23 mouse cellular contexts compared by ENCODE assay signal in the genomic region with DNA sequence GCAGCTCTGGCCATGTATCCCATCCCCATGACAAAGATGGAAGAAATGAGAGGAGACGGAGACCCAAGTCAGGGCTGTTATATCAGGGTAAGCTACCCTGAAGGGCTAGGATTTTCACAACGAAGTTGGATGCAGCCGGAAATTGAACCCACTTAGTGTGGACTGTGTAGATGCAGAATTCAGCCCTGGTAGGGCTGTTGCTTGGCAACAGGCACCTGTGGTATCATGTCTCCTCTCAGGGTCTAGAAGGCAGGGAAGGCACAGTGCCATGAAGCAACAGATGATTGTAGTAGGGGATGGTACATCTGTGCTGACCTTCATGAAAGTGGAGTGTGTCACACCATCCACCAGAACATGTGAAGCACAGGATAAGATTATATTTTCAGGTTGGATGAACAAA.
"Had no signal": no experiment of that assay in that cellular context is flagged by ENCODE, and none has a peak within 500 bp of the region (broad histone marks: within the 10 kb centered on the region; RNA-seq: fewer than 3 reads in every experiment).

No protein-coding gene starts in this region.

- H3K9ac ChIP-seq: heart, embryonic 12.5 days; hindbrain, embryonic 13.5 days; hindbrain, embryonic 15.5 days; kidney, embryonic 15.5 days; limb, embryonic 13.5 days; limb, embryonic 15.5 days; liver, embryonic 12.5 days; liver, embryonic 14.5 days had no signal

- H3K27ac ChIP-seq: heart, embryonic 10.5 days; hindbrain, embryonic 13.5 days; hindbrain, embryonic 15.5 days; kidney, embryonic 15.5 days; kidney, postnatal 0 days; limb, embryonic 13.5 days; limb, embryonic 15.5 days; liver, embryonic 12.5 days; liver, embryonic 14.5 days had no signal

- H3K4me1 ChIP-seq: heart, embryonic 10.5 days; hindbrain, embryonic 13.5 days; hindbrain, embryonic 15.5 days; kidney, embryonic 15.5 days; limb, embryonic 13.5 days; limb, embryonic 15.5 days; liver, embryonic 12.5 days had no signal

- H3K4me2 ChIP-seq: heart, embryonic 12.5 days; hindbrain, embryonic 13.5 days; hindbrain, embryonic 15.5 days; kidney, embryonic 15.5 days; limb, embryonic 13.5 days; limb, embryonic 15.5 days; liver, embryonic 12.5 days had no signal

- H3K4me3 ChIP-seq: heart, embryonic 10.5 days; heart, embryonic 12.5 days; hindbrain, embryonic 13.5 days; hindbrain, embryonic 15.5 days; kidney, embryonic 15.5 days; limb, embryonic 13.5 days; limb, embryonic 15.5 days; liver, embryonic 12.5 days had no signal

- H3K36me3 ChIP-seq: heart, embryonic 10.5 days; heart, embryonic 12.5 days; hindbrain, embryonic 13.5 days; hindbrain, embryonic 15.5 days; kidney, embryonic 15.5 days; limb, embryonic 13.5 days; limb, embryonic 15.5 days; liver, embryonic 12.5 days had no signal

- ATAC-seq: intestine, embryonic 16.5 days; liver, embryonic 12.5 days had no signal

- DNase-seq: gastrocnemius, postnatal 14 days; gastrocnemius, postnatal 36 days; heart, adult 18-20 months; heart, postnatal 10 days; kidney, adult 11 months; kidney, adult 2 months; kidney, adult 9 months; kidney, postnatal 14 days; kidney, postnatal 4 days; layer of hippocampus, adult 9-11 months; layer of hippocampus, postnatal 36 days; left cerebral cortex, postnatal 4 days had no signal

- H3K27me3 ChIP-seq: heart, embryonic 12.5 days; hindbrain, embryonic 15.5 days had no signal

- H3K9me3 ChIP-seq: heart, embryonic 10.5 days; heart, embryonic 12.5 days; hindbrain, embryonic 13.5 days; hindbrain, embryonic 15.5 days; kidney, embryonic 15.5 days; limb, embryonic 13.5 days; limb, embryonic 15.5 days; liver, embryonic 12.5 days had no signal
